Mouse (Mus musculus): ENCODE data around the gene Gm42372. TPM values are rescaled to one million over a fixed set of nuclear protein-coding genes. Genes with fewer than 3 reads are reported as not detected.
A peak's percentile ranks its signal among the peaks of the same experiment; 100 is the strongest.

Gene Gm42372
- polyA plus RNA-seq, 1 experiment, result 0.40 TPM

GRCm38 (mm10) chr7:17015381-17015780, 32.5 kb downstream of the Gm42372 start:
- WGBS, result 91% methylated on average over 6 of the region's 6 CpGs
- no peak overlapping the region for H3K27ac ChIP-seq (ENCODE audit: insufficient read depth, low read length)
- TF ChIP-seq POLR2A (IDR thresholded peaks at IDR 0.05; ENCODE audit: low read depth, low read length) (no peak), CTCF (IDR thresholded peaks at IDR 0.05; ENCODE audit: extremely low read depth, insufficient read depth, insufficient read length, insufficient replicate concordance) (no peak)
- DNase-seq (ENCODE audit: low read depth in 1 of 2, low spot score in 2 of 2), result no peak
- no peaks in the 10 kb centered on the region for H3K27me3 ChIP-seq (ENCODE audit: control insufficient read depth, insufficient read depth, low read length)
- no peaks in the 10 kb centered on the region for H3K4me1 ChIP-seq (ENCODE audit: control insufficient read depth, insufficient read depth, insufficient read length)
- H3K4me3 ChIP-seq (ENCODE audit: extremely low read depth, insufficient read depth, insufficient read length), result no peak overlapping the region
- H3K36me3 ChIP-seq (ENCODE audit: control insufficient read depth, insufficient read depth, low read length), result peaks cover 48% of the 10 kb centered on the region

- WGBS, result 63% methylated on average over 1 of the region's 1 CpGs
- H3K27ac ChIP-seq (ENCODE audit: insufficient read depth, low read length), result no peak overlapping the region
Measured at GRCm38 (mm10) chr7:17017036-17017435, 34.1 kb downstream of the Gm42372 start.

DNA sequence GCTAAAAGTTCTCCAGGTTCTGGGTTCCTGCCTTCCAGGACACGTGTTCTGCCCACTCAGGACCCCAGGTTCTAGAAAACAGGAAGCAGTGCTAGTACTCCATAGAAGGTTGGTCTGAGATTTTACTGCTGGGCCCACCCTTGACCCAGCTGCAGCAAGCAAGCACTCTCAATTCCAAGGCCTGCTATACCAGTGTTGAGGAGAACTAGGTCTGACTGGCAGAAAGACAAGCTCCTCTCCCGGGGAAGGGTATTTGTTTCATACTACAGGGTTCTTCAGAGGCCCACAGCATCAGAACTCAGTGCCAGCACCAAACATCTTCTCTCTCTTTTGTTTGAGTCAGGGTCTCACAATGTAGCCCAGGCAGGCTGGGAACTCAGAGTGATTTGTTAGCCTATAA, 35.0 kb downstream of the Gm42372 start:
- H3K27ac ChIP-seq (ENCODE audit: insufficient read depth, low read length), result no peak overlapping the region
- TF ChIP-seq CTCF (IDR thresholded peaks at IDR 0.05; ENCODE audit: extremely low read depth, insufficient read depth, insufficient read length, insufficient replicate concordance) (no peak), POLR2A (IDR thresholded peaks at IDR 0.05; ENCODE audit: low read depth, low read length) (no peak)
- peaks cover 59% of the 10 kb centered on the region for H3K36me3 ChIP-seq (ENCODE audit: control insufficient read depth, insufficient read depth, low read length)
- H3K27me3 ChIP-seq (ENCODE audit: control insufficient read depth, insufficient read depth, low read length), result no peaks in the 10 kb centered on the region
- H3K4me3 ChIP-seq (ENCODE audit: extremely low read depth, insufficient read depth, insufficient read length), result no peak overlapping the region
- no peak for DNase-seq (ENCODE audit: low read depth in 1 of 2, low spot score in 2 of 2)
- no peaks in the 10 kb centered on the region for H3K4me1 ChIP-seq (ENCODE audit: control insufficient read depth, insufficient read depth, insufficient read length)
- 68% methylated on average over 2 of the region's 2 CpGs for WGBS

More at GRCm38 (mm10) chr7:17017036-17017435, 34.1 kb downstream of the Gm42372 start:
- TF ChIP-seq CTCF (IDR thresholded peaks at IDR 0.05; ENCODE audit: extremely low read depth, insufficient read depth, insufficient read length, insufficient replicate concordance) (no peak), POLR2A (IDR thresholded peaks at IDR 0.05; ENCODE audit: low read depth, low read length) (no peak)
- Histone ChIP-seq H3K4me3 (ENCODE audit: extremely low read depth, insufficient read depth, insufficient read length) (no peak overlapping the region), H3K36me3 (ENCODE audit: control insufficient read depth, insufficient read depth, low read length) (peaks cover 55% of the 10 kb centered on the region), H3K4me1 (ENCODE audit: control insufficient read depth, insufficient read depth, insufficient read length) (no peaks in the 10 kb centered on the region), H3K27me3 (ENCODE audit: control insufficient read depth, insufficient read depth, low read length) (no peaks in the 10 kb centered on the region)
- DNase-seq (ENCODE audit: low read depth in 1 of 2, low spot score in 2 of 2), result no peak

DNA sequence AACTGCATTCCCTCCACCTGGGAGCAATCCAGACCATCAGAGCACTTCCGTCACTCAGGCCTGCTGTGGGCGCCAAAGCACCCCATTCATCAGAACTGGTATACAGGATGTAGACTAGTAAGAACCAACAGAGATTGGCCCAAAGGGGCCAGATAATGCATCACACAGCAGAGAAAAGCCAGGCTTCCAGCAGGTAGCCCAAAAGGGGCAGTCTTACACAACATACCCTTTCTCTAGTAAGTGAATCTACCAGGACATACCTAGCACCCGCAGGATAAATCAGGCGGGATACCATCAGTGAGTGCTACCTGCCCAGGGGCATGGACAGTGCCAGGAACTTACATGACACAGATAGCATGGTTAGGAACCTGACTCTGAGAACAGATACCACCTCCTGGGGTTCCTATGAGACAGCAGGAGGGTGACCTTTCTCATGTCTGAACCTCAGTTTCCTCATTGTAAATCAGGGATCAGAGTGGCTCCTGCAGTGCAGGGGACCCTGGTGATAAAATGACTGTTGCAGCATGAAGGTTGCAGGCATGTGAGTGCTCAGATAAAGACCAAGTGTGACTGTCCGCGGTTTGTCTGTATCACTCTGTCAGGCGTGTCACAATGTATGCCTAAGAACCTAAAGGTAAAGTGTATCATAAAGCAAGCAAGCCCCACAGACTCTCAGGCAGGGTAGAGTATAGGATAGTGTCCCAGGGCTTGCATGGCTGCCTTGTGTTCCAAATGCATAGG, 36.7 kb downstream of the Gm42372 start:
- H3K4me1 ChIP-seq (ENCODE audit: control insufficient read depth, insufficient read depth, insufficient read length), result peaks cover 16% of the 10 kb centered on the region; the same call in 1 of the 2 replicates
- H3K27me3 ChIP-seq (ENCODE audit: control insufficient read depth, insufficient read depth, low read length), result no peaks in the 10 kb centered on the region
- H3K36me3 ChIP-seq (ENCODE audit: control insufficient read depth, insufficient read depth, low read length), result peaks cover 46% of the 10 kb centered on the region
- WGBS, result 91% methylated on average over 7 of the region's 7 CpGs
- H3K4me3 ChIP-seq (ENCODE audit: extremely low read depth, insufficient read depth, insufficient read length), result no peak overlapping the region
- no peak for DNase-seq (ENCODE audit: low read depth in 1 of 2, low spot score in 2 of 2)
- H3K27ac ChIP-seq (ENCODE audit: insufficient read depth, low read length), result no peak overlapping the region
- TF ChIP-seq CTCF (IDR thresholded peaks at IDR 0.05; ENCODE audit: extremely low read depth, insufficient read depth, insufficient read length, insufficient replicate concordance) (no peak), POLR2A (IDR thresholded peaks at IDR 0.05; ENCODE audit: low read depth, low read length) (no peak)

GRCm38 (mm10) chr7:17022176-17022575, 39.3 kb downstream of the Gm42372 start:
- Histone ChIP-seq H3K27me3 (ENCODE audit: control insufficient read depth, insufficient read depth, low read length) (no peaks in the 10 kb centered on the region), H3K36me3 (ENCODE audit: control insufficient read depth, insufficient read depth, low read length) (peaks cover 31% of the 10 kb centered on the region), H3K4me3 (ENCODE audit: extremely low read depth, insufficient read depth, insufficient read length) (no peak overlapping the region), H3K4me1 (ENCODE audit: control insufficient read depth, insufficient read depth, insufficient read length) (peaks cover 40% of the 10 kb centered on the region), H3K27ac (ENCODE audit: insufficient read depth, low read length) (no peak overlapping the region)
- 98% methylated on average over 15 of the region's 15 CpGs for WGBS
- no peak for DNase-seq (ENCODE audit: low read depth in 1 of 2, low spot score in 2 of 2)
- TF ChIP-seq CTCF (IDR thresholded peaks at IDR 0.05; ENCODE audit: extremely low read depth, insufficient read depth, insufficient read length, insufficient replicate concordance), result no peak
- no peak for TF ChIP-seq POLR2A (IDR thresholded peaks at IDR 0.05; ENCODE audit: low read depth, low read length)

DNA sequence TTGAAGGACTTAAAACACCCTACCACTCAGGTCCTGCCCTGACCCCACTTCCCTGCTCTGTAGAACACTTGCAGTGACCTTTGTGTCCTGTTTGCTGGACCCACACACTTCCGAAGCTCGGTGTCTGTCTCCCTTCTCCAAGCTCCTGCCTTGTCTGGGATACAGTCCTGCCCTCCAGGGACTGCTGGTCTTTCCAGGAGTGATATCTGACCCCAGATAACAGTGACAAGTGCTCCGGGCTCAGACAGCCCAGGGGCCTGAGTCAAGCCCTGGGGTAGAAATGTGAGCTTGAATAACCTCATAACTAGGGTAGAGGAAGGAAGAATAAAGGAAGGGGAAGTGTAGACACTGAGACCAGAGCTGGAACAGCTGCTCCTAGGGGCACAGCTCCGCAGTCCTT, 40.8 kb downstream of the Gm42372 start:
- Histone ChIP-seq H3K27me3 (ENCODE audit: control insufficient read depth, insufficient read depth, low read length) (no peaks in the 10 kb centered on the region), H3K36me3 (ENCODE audit: control insufficient read depth, insufficient read depth, low read length) (peaks cover 25% of the 10 kb centered on the region), H3K4me3 (ENCODE audit: extremely low read depth, insufficient read depth, insufficient read length) (peak overlapping the region; percentile 51), H3K4me1 (ENCODE audit: control insufficient read depth, insufficient read depth, insufficient read length) (peaks cover 40% of the 10 kb centered on the region), H3K27ac (ENCODE audit: insufficient read depth, low read length) (peak overlapping the region; percentile 87)
- DNase-seq (ENCODE audit: low read depth in 1 of 2, low spot score in 2 of 2), result no peak
- WGBS, result 35% methylated on average over 4 of the region's 4 CpGs
- TF ChIP-seq POLR2A (IDR thresholded peaks at IDR 0.05; ENCODE audit: low read depth, low read length) (no peak), CTCF (IDR thresholded peaks at IDR 0.05; ENCODE audit: extremely low read depth, insufficient read depth, insufficient read length, insufficient replicate concordance) (no peak)

GRCm38 (mm10) chr7:17024141-17024540, 41.3 kb downstream of the Gm42372 start:
- WGBS, result 23% methylated on average over 6 of the region's 6 CpGs
- Histone ChIP-seq H3K27me3 (ENCODE audit: control insufficient read depth, insufficient read depth, low read length) (no peaks in the 10 kb centered on the region), H3K4me3 (ENCODE audit: extremely low read depth, insufficient read depth, insufficient read length) (peak overlapping the region; percentile 51), H3K36me3 (ENCODE audit: control insufficient read depth, insufficient read depth, low read length) (peaks cover 25% of the 10 kb centered on the region), H3K4me1 (ENCODE audit: control insufficient read depth, insufficient read depth, insufficient read length) (peaks cover 40% of the 10 kb centered on the region), H3K27ac (ENCODE audit: insufficient read depth, low read length) (peak overlapping the region; percentile 87)
- DNase-seq (ENCODE audit: low read depth in 1 of 2, low spot score in 2 of 2), result no peak
- TF ChIP-seq CTCF (IDR thresholded peaks at IDR 0.05; ENCODE audit: extremely low read depth, insufficient read depth, insufficient read length, insufficient replicate concordance) (no peak), POLR2A (IDR thresholded peaks at IDR 0.05; ENCODE audit: low read depth, low read length) (no peak)

All from spleen, adult 2 months (tissue).